Mouse (Mus musculus): ENCODE results near the gene Pitpnc1. TPM values are rescaled to one million over a fixed set of nuclear protein-coding genes. Genes with fewer than 3 reads are reported as not detected.
A peak's percentile ranks its signal among the peaks of the same experiment; 100 is the strongest.

Gene Pitpnc1
- total RNA-seq, 2 experiments from 2014 or later, result 54.3 to 60.0 TPM

GRCm38 (mm10) chr11:107479053-107479861 lies 8.8 kb upstream of the Pitpnc1 start, which contains the start of gene Psmd12:
TSS of gene Psmd12 (plus strand) at chr11:107479484.
- DNase-seq (ENCODE audit: low spot score in 2 of 2), result peak; percentile 95 to 96

GRCm38 (mm10) chr11:107473137-107473820 lies 2.8 kb upstream of the Pitpnc1 start:
- no peak overlapping the region for H3K4me3 ChIP-seq
- H3K27ac ChIP-seq, result no peak overlapping the region
- DNase-seq (ENCODE audit: low spot score in 2 of 2), result peak; percentile 58 to 64
- peak; percentile 88 for TF ChIP-seq CTCF (conservative IDR thresholded peaks at IDR 0.05)

More at GRCm38 (mm10) chr11:107479053-107479861, 8.8 kb upstream of the Pitpnc1 start, which contains the start of gene Psmd12:
- Histone ChIP-seq H3K27ac (peak within 1 kb of the TSS; percentile 98), H3K4me3 (peak within 1 kb of the TSS; percentile 98)
- TF ChIP-seq CTCF (conservative IDR thresholded peaks at IDR 0.05), result peak; percentile 25; the same call in 1 of the 2 replicates

GRCm38 (mm10) chr11:107472304-107472703 lies 1.8 kb upstream of the Pitpnc1 start:
- DNase-seq (ENCODE audit: low spot score in 2 of 2), result no peak
- no peak for TF ChIP-seq CTCF (conservative IDR thresholded peaks at IDR 0.05)
- Histone ChIP-seq H3K4me3 (no peak overlapping the region), H3K27ac (no peak overlapping the region)

- no peak for DNase-seq (ENCODE audit: low spot score in 2 of 2)
- no peak for TF ChIP-seq CTCF (conservative IDR thresholded peaks at IDR 0.05)
- peak overlapping the region; percentile 91 for H3K4me3 ChIP-seq
- H3K27ac ChIP-seq, result peak overlapping the region; percentile 77
These were observed 697 bp upstream of the Pitpnc1 start for GRCm38 (mm10) chr11:107471071-107471720.

- peak overlapping the region; percentile 77 for H3K27ac ChIP-seq
These were observed 752 bp downstream of the Pitpnc1 start for GRCm38 (mm10) chr11:107469523-107470371.

GRCm38 (mm10) chr11:107469031-107469522 lies 1.4 kb downstream of the Pitpnc1 start:
- Histone ChIP-seq H3K4me3 (peak overlapping the region; percentile 91), H3K27ac (peak overlapping the region; percentile 77)
- peak; percentile 67 to 80 for DNase-seq (ENCODE audit: low spot score in 2 of 2)
- TF ChIP-seq CTCF (conservative IDR thresholded peaks at IDR 0.05), result peak; percentile 97

More at GRCm38 (mm10) chr11:107469523-107470371, 752 bp downstream of the Pitpnc1 start:
- DNase-seq (ENCODE audit: low spot score in 2 of 2), result peak; percentile 29 to 49
- H3K4me3 ChIP-seq, result peak overlapping the region; percentile 91
- no peak for TF ChIP-seq CTCF (conservative IDR thresholded peaks at IDR 0.05)

- no peak for DNase-seq (ENCODE audit: low spot score in 2 of 2)
- TF ChIP-seq CTCF (conservative IDR thresholded peaks at IDR 0.05), result no peak
- H3K27ac ChIP-seq, result peak overlapping the region; percentile 77
These were observed 2.1 kb downstream of the Pitpnc1 start for GRCm38 (mm10) chr11:107468252-107469030.

GRCm38 (mm10) chr11:107466611-107467391 lies 3.7 kb downstream of the Pitpnc1 start:
- TF ChIP-seq CTCF (conservative IDR thresholded peaks at IDR 0.05), result no peak
- DNase-seq (ENCODE audit: low spot score in 2 of 2), result no peak

More at GRCm38 (mm10) chr11:107468252-107469030, 2.1 kb downstream of the Pitpnc1 start:
- peak overlapping the region; percentile 91 for H3K4me3 ChIP-seq

GRCm38 (mm10) chr11:107465969-107466368 lies 4.5 kb downstream of the Pitpnc1 start:
- Histone ChIP-seq H3K27ac (no peak overlapping the region), H3K4me3 (no peak overlapping the region)
- TF ChIP-seq CTCF (conservative IDR thresholded peaks at IDR 0.05), result no peak
- DNase-seq (ENCODE audit: low spot score in 2 of 2), result no peak

More at GRCm38 (mm10) chr11:107466611-107467391, 3.7 kb downstream of the Pitpnc1 start:
- peak overlapping the region; percentile 4; the same call in 1 of the 2 replicates for H3K4me3 ChIP-seq
- peak overlapping the region; percentile 39 for H3K27ac ChIP-seq

- no peak for TF ChIP-seq CTCF (conservative IDR thresholded peaks at IDR 0.05)
- DNase-seq (ENCODE audit: low spot score in 2 of 2), result no peak
These were observed 5.5 kb downstream of the Pitpnc1 start for GRCm38 (mm10) chr11:107465041-107465440.

More at GRCm38 (mm10) chr11:107465041-107465440, 5.5 kb downstream of the Pitpnc1 start:
- Histone ChIP-seq H3K27ac (no peak overlapping the region), H3K4me3 (no peak overlapping the region)

All from layer of hippocampus, adult 2 months (tissue).